Mouse (Mus musculus): ENCODE results near the gene Tmem30b.

- TF ChIP-seq POLR2A (IDR thresholded peaks at IDR 0.05; ENCODE audit: borderline replicate concordance, insufficient read depth, low read length) (no peak), CTCF (IDR thresholded peaks at IDR 0.05; ENCODE audit: borderline replicate concordance, insufficient read depth, low read depth, low read length) (no peak)
These were observed 2.1 kb upstream of the Tmem30b start for GRCm38 (mm10) chr12:73548259-73548658.

All from cerebellum, adult 2 months (tissue).